Mouse (Mus musculus): ENCODE results near the gene Kif24.

Gene Kif24

GRCm38 (mm10) chr4:41398353-41398752 is 66.3 kb downstream of the Kif24 start:
- DNase-seq: no peak

GRCm38 (mm10) chr4:41394651-41395050 is 70.0 kb downstream of the Kif24 start:
- no peak for DNase-seq

GRCm38 (mm10) chr4:41391015-41391414 is 73.7 kb downstream of the Kif24 start:
- no peak for DNase-seq

GRCm38 (mm10) chr4:41390122-41390521 is 74.6 kb downstream of the Kif24 start:
- peak; percentile 88 for DNase-seq

- DNase-seq: no peak
Observed at GRCm38 (mm10) chr4:41389240-41389639, 75.4 kb downstream of the Kif24 start.

- no peak for DNase-seq
Observed at GRCm38 (mm10) chr4:41388616-41389015, 76.1 kb downstream of the Kif24 start.

- no peak for DNase-seq
Observed at GRCm38 (mm10) chr4:41387755-41388469, 76.8 kb downstream of the Kif24 start.

- no peak for DNase-seq
Observed at GRCm38 (mm10) chr4:41386412-41386975, 78.2 kb downstream of the Kif24 start.

- DNase-seq: no peak
Observed at GRCm38 (mm10) chr4:41381213-41381950, 83.3 kb downstream of the Kif24 start.

- DNase-seq: no peak
Observed at GRCm38 (mm10) chr4:41377567-41377966, 87.1 kb downstream of the Kif24 start.

- DNase-seq: no peak
Observed at GRCm38 (mm10) chr4:41369702-41370437, 94.8 kb downstream of the Kif24 start.

- no peak for DNase-seq
Observed at GRCm38 (mm10) chr4:41368198-41368597, 96.5 kb downstream of the Kif24 start.

- no peak for DNase-seq
Observed at GRCm38 (mm10) chr4:41361059-41361458, 103.6 kb downstream of the Kif24 start.

- no peak for DNase-seq
Observed at GRCm38 (mm10) chr4:41359358-41359757, 105.3 kb downstream of the Kif24 start.

GRCm38 (mm10) chr4:41358669-41359068 is 106.0 kb downstream of the Kif24 start:
- no peak for DNase-seq

GRCm38 (mm10) chr4:41357154-41357553 is 107.5 kb downstream of the Kif24 start:
- DNase-seq: no peak

GRCm38 (mm10) chr4:41353265-41353664 is 111.4 kb downstream of the Kif24 start:
- no peak for DNase-seq

- no peak for DNase-seq
Observed at GRCm38 (mm10) chr4:41352758-41353157, 111.9 kb downstream of the Kif24 start.

- no peak for DNase-seq
Observed at GRCm38 (mm10) chr4:41349199-41349591, 115.5 kb downstream of the Kif24 start.

GRCm38 (mm10) chr4:41348584-41349198 is 116.0 kb downstream of the Kif24 start, which contains the start of gene Ubap1:
Gene Ubap1, plus strand, starts transcription at chr4:41348996.
- peak; percentile 89 for DNase-seq

GRCm38 (mm10) chr4:41347839-41348238 is 116.8 kb downstream of the Kif24 start:
- DNase-seq: no peak

- DNase-seq: no peak
Observed at GRCm38 (mm10) chr4:41346011-41346410, 118.7 kb downstream of the Kif24 start.

All from right cerebral cortex, postnatal 14 days (tissue).